Mouse (Mus musculus) right cerebral cortex, postnatal 36 days (tissue): ENCODE measurements at regions not wholly inside any gene's neighbourhood (a gene's known extent, or its start where the extent isn't known, plus 50 kb on each side); places are given as distances from the start of the nearest gene placed in this dataset.
"Not testable (repeated sequence)": the region's sequence is repeated elsewhere in the genome, so short reads cannot be mapped to it uniquely, and the experiment has no call there.

ENCODE experiments used
- DNase-seq, 2 experiments: peaks; one replicate each; pipeline ENCODE4 v3.0.0; 2022; ENCODE audit warnings: low spot score in 2 of 2, mixed read lengths in 1 of 2

DNA sequence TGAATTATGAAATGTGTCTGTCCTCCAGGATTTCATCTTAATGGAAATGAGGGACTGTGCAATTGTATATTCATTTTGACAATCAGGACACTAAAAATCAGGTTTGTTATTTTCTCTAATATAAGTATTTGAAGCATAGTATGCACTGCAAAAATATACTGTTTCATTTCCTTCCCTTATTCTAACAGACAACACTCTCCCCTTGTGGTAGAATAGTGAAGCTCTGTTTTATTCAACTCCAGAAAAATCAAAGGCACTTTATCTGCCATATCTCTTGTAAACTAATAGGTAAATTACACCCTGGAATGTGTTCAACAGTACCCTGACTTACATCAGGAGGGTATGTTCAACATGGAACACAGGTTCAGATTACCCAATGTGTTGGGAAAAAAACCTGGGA is 137.7 kb upstream of the Zfp960 start:
- DNase-seq = no peak

DNA sequence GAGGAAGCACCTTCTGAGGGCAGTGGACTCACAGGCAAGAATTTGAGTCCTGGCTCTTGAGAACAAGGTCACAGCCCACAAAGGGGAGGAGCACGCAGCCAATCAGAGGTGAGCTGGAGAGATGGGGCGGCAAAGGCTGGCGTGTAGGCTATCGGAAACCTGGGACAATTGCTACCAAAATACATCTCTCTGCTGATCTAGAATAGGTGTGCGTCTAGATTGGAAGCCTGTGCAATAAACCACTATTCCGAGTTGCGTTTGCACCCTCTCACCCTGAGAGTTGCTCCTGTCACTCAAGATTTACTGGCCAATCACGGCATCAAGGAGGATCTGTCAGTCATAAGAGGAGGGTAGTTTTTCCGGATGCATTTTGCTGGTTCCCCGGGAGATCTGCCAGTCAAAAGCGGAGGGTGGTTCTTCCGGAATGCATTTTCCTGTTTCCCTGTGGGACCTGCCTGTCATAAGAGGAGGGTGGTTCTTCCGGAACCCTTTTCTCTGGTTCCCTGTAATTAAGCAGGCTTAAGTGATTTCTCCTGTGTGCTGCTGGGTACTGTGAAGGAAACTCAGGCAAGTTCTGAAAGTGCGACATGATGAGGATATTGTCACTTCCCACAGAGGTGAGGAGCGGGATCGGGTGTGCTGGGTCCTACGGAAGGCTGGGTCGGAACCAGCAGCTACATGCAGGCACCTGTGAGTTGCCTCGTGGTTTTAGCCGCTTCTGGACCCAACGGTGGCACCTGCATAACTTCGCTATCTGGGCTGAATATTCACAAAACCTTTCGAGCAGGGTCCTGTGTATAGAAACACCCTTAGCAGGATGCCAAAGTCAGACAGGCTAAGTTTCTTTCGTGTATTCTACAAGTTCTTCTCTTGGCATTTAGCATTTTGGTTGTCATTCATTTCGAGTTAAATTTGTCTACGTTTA is 112.6 kb upstream of the Zfp960 start:
- DNase-seq = peak; percentile 84 to 92

DNA sequence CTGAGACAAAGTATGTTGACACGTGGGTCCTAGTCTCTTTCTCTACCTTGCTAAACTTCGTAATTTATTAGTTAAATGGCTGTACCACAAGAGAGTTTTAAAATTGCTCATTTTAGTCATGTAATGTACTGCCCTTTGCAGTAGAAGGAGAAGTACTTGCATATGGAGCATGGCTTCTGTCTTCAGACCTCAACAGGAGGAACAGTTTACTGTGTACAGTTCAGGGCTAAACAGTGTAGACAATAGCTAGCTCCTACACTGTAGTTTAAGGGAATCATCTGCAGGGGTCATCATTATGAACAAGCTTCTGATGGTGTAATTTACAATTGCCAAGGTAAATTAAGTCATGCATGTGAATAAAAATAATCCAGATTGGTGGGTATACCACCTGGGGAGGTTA is 111.8 kb upstream of the Zfp960 start:
- not testable (repeated sequence) for DNase-seq

DNA sequence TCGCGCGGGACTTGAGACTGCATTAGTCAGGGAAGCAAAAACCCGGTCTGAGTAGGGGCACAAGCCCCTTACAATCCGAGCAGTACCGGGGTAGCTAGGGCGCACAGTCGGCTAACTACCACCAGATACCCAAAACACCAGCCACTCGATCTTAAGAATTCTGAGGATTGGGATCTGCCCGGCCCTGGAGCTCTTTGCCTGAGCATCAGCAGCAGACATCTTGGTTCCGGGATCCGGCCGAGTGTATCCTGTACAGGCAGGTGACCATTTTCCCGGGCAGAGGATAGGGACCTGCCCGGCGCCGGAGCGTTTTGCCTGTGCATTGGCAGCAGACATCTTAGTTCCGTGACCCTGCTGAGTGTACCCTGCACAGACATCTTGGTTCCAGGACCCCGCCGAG is 66.7 kb upstream of the Zfp960 start:
- DNase-seq = not testable (repeated sequence)

DNA sequence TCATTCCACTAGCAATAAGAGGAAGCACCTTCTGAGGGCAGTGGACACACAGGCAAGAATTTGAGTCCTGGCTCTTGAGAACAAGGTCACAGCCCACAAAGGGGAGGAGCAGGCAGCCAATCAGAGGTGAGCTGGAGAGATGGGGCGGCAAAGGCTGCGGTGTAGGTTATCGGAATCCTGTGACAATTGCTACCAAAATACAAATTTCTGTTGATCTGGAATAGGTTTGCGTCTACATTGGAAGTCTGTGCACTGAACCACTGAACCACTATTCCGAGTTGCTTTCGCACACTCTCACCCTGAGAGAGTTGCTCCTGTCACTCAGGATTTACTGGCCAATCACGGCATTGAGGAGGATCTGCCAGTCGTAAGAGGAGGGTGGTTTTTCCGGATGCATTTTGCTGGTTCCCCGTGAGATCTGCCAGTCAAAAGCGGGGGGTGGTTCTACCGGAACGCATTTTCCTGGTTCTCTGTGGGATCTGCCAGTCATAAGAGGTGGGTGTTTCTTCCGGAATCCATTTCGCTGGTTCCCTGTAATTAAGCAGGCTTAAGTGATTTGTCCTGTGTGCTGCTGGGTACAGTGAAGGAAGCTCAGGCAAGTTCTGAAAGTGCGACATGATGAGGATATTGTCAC is 59.2 kb upstream of the Zfp960 start:
- peak; percentile 72 to 88 for DNase-seq

DNA sequence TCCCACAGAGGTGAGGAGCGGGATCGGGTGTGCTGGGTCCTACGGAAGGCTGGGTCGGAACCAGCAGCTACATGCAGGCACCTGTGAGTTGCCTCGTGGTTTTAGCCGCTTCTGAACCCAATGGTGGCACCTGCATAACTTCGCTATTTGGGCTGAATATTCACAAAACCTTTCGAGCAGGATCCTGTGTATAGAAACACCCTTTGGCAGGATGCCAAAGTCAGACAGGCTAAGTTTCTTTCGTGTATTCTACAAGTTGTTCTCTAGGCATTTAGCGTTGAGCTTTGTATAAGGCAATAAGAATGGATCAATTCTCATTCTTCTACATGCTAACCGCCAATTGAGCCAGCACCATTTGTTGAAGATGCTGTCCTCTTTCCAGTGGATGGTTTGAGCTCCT is 58.6 kb upstream of the Zfp960 start:
- not testable (repeated sequence) for DNase-seq
